9 mouse cellular contexts compared by ENCODE assay signal in genomic region chr14:57133161-57133661, GRCm38 (mm10). TPM values are rescaled to one million over a fixed set of nuclear protein-coding genes. Genes with fewer than 3 reads are reported as not detected.
DNase-seq lines count a peak whose midpoint lies in the region; ATAC-seq and TF ChIP-seq lines count a peak whose summit lies in the region.
"Had no signal": no experiment of that assay in that cellular context is flagged by ENCODE, and none has a peak within 500 bp of the region (broad histone marks: within the 10 kb centered on the region; RNA-seq: fewer than 3 reads in every experiment).

Gene Gjb6 (minus strand): TSS chr14:57133611.

- no peak within 1 kb of the TSS for H3K27ac ChIP-seq in heart, postnatal 0 days (ENCODE audit: low read depth)
- no peak within 1 kb of the TSS for H3K27ac ChIP-seq in hindbrain, embryonic 11.5 days (ENCODE audit: low read depth, low read length)
- no peak within 1 kb of the TSS for H3K27ac ChIP-seq in limb, embryonic 14.5 days (replicated peaks; ENCODE audit: low read depth, low read length)

- H3K4me1 ChIP-seq in heart, postnatal 0 days (ENCODE audit: control insufficient read depth, insufficient read depth), result no peaks in the 10 kb centered on the region
- H3K4me1 ChIP-seq in hindbrain, embryonic 11.5 days (replicated peaks; ENCODE audit: control insufficient read depth, insufficient read depth, low read length), result peaks cover 6% of the 10 kb centered on the region; the same call in 1 of the 2 replicates
- no peaks in the 10 kb centered on the region for H3K4me1 ChIP-seq in limb, embryonic 14.5 days (ENCODE audit: control insufficient read depth, insufficient read depth, low read length)

- DNase-seq in heart, postnatal 0 days (ENCODE audit: low spot score), result no peak
- no peak for DNase-seq in heart, postnatal 10 days
- peak; percentile 10 for DNase-seq in brain, adult 2 months (ENCODE audit: low read depth, low spot score)
- peak; percentile 33 for DNase-seq in hindbrain, embryonic 11.5 days (ENCODE audit: low spot score)
- no peak for DNase-seq in limb, embryonic 14.5 days (ENCODE audit: low spot score)
- peak; percentile 25 for DNase-seq in right cerebral cortex, postnatal 4 days
- DNase-seq in cerebellum, adult 18-20 months, result no peak

- H3K4me3 ChIP-seq in heart, postnatal 0 days (ENCODE audit: low read depth, low read length), result peak within 1 kb of the TSS; percentile 21; the same call in 1 of the 2 replicates
- H3K4me3 ChIP-seq in hindbrain, embryonic 11.5 days (ENCODE audit: low read depth, low read length), result peak within 1 kb of the TSS; percentile 31
- peak within 1 kb of the TSS; percentile 38 for H3K4me3 ChIP-seq in limb, embryonic 14.5 days (replicated peaks; ENCODE audit: low read length)

- no peak within 1 kb of the TSS for H3K9ac ChIP-seq in heart, postnatal 0 days (replicated peaks; ENCODE audit: low read depth, low read length)
- H3K9ac ChIP-seq in hindbrain, embryonic 11.5 days (ENCODE audit: low read depth, low read length), result no peak within 1 kb of the TSS
- H3K9ac ChIP-seq in limb, embryonic 14.5 days (ENCODE audit: low read depth, low read length, severe bottlenecking), result peak within 1 kb of the TSS; percentile 43

- intact Hi-C loops in heart, postnatal 10 days (cut with DNase I), result no loop called here

- H3K27me3 ChIP-seq in heart, postnatal 0 days (ENCODE audit: control insufficient read depth, insufficient read depth, low read length), result peaks cover 53% of the 10 kb centered on the region
- peaks cover 27% of the 10 kb centered on the region for H3K27me3 ChIP-seq in hindbrain, embryonic 11.5 days (ENCODE audit: control insufficient read depth, insufficient read depth, low read length)
- H3K27me3 ChIP-seq in limb, embryonic 14.5 days (ENCODE audit: control insufficient read depth, insufficient read depth, low read length), result peaks cover 36% of the 10 kb centered on the region

- TF ChIP-seq CTCF in heart, postnatal 0 days (IDR thresholded peaks at IDR 0.05; ENCODE audit: low read depth), result no peak

- no peaks in the 10 kb centered on the region for H3K9me3 ChIP-seq in heart, postnatal 0 days (replicated peaks; ENCODE audit: control insufficient read depth, low read length)
- no peaks in the 10 kb centered on the region for H3K9me3 ChIP-seq in hindbrain, embryonic 11.5 days (ENCODE audit: control insufficient read depth, low read length)
- H3K9me3 ChIP-seq in limb, embryonic 14.5 days (ENCODE audit: control insufficient read depth, low read length), result no peaks in the 10 kb centered on the region

- H3K4me2 ChIP-seq in heart, postnatal 0 days (ENCODE audit: low read depth, low read length), result peak within 1 kb of the TSS; percentile 38
- H3K4me2 ChIP-seq in hindbrain, embryonic 11.5 days (replicated peaks; ENCODE audit: low read depth, low read length), result peak within 1 kb of the TSS; percentile 60
- peak within 1 kb of the TSS; percentile 72 for H3K4me2 ChIP-seq in limb, embryonic 14.5 days (replicated peaks; ENCODE audit: low read depth, low read length, severe bottlenecking)

- no peak for TF ChIP-seq POLR2A in limb, embryonic 14.5 days (IDR thresholded peaks at IDR 0.05; ENCODE audit: borderline replicate concordance, extremely low read depth, insufficient read depth, insufficient read length)

- 2% methylated on average over 32 of the region's 33 CpGs for WGBS in heart, postnatal 0 days
- WGBS in hindbrain, embryonic 11.5 days, result under 1% methylated on average over 33 of the region's 33 CpGs
- WGBS in limb, embryonic 14.5 days, result 1% methylated on average over 30 of the region's 33 CpGs

- no peak for ATAC-seq in heart, postnatal 0 days (ENCODE audit: insufficient read depth, low read depth)
- ATAC-seq in hindbrain, embryonic 11.5 days (ENCODE audit: low FRiP score), result no peak
- no peak for ATAC-seq in limb, embryonic 14.5 days (ENCODE audit: low FRiP score, low read depth)
- no peak for ATAC-seq in cerebellum, adult (ENCODE audit: insufficient number of reproducible peaks, low FRiP score, low TSS enrichment)
- ATAC-seq: Patski had no signal

- no peak for TF ChIP-seq EP300 in heart, postnatal 0 days (IDR thresholded peaks at IDR 0.05; ENCODE audit: low read depth)

- H3K36me3 ChIP-seq in heart, postnatal 0 days (replicated peaks; ENCODE audit: control insufficient read depth, insufficient read depth, low read length), result no peaks in the 10 kb centered on the region
- no peaks in the 10 kb centered on the region for H3K36me3 ChIP-seq in hindbrain, embryonic 11.5 days (ENCODE audit: control insufficient read depth, insufficient read depth, low read length)
- H3K36me3 ChIP-seq in limb, embryonic 14.5 days (ENCODE audit: control insufficient read depth, insufficient read depth, low read length), result no peaks in the 10 kb centered on the region

RNA-seq across cellular contexts. Expression of gene Gjb6, which starts in this region (rescaled TPM):
- total RNA-seq in heart, postnatal 0 days (2014; rRNA removed; ENCODE audit: low replicate concordance), result 5.0 TPM in 1 of 2 replicates, not detected in the other
- polyA plus RNA-seq in heart, postnatal 0 days (2015; fragmentation: Nextera tagmentation; extraction: Ambion mirVana), result not detected in 2 replicates
- not detected for total RNA-seq in heart, postnatal 10 days (2021)
- 5.8 and 6.5 TPM in 2 replicates for polyA plus RNA-seq in hindbrain, embryonic 11.5 days (2014; fragmentation: Nextera tagmentation; extraction: Ambion mirVana)
- polyA plus RNA-seq in limb, embryonic 14.5 days (2012; rRNA removed), result 27.1 and 31.6 TPM in 2 replicates
- 59.9 and 62.0 TPM in 2 replicates for polyA plus RNA-seq in limb, embryonic 14.5 days (2014; fragmentation: Nextera tagmentation; extraction: Ambion mirVana)
- polyA plus RNA-seq: Patski had no signal

Comparison
In these comparisons a context has a peak if more than half of its experiments do, and no peak if none do; other contexts are left out.
1. DNase-seq: peak in brain, adult 2 months (single experiment), hindbrain, embryonic 11.5 days (single experiment) and right cerebral cortex, postnatal 4 days (single experiment); none in heart, postnatal 0 days (single experiment), heart, postnatal 10 days (0 of 2), limb, embryonic 14.5 days (single experiment) and cerebellum, adult 18-20 months (0 of 2).
2. Peak in every context shown above with its lines, with median percentiles within 50 percentile points of each other: H3K4me2 ChIP-seq and H3K4me3 ChIP-seq.